ENCODE assay signal across 39 mouse cellular contexts in the genomic region with DNA sequence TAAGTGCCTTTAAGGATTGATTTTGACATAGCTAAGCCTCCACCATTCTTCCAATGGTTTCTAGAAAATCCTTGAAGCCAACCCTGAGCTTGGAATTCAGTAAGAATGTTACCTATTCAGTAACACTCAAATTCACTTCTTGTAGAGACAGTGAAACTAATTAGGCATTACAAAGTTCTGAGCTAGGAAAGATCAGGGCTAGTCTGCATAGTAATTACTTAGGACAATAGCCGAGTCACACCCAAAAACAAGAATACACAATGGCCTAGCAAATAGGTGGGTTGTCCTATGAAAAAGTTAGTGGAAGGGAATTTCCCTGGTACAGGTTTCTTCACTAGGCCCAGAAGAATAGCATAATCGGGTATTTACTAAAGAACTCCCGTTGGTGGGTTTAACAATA. TPM values are rescaled to one million over a fixed set of nuclear protein-coding genes. Genes with fewer than 3 reads are reported as not detected.
"Had no signal": no experiment of that assay in that cellular context is flagged by ENCODE, and none has a peak within 500 bp of the region (broad histone marks: within the 10 kb centered on the region; RNA-seq: fewer than 3 reads in every experiment).

No protein-coding gene starts in this region.

- H3K27me3 ChIP-seq: embryonic facial prominence, embryonic 12.5 days; embryonic facial prominence, embryonic 13.5 days; embryonic facial prominence, embryonic 15.5 days; forebrain, embryonic 12.5 days; forebrain, embryonic 13.5 days; forebrain, embryonic 15.5 days had no signal

- DNase-seq: cerebellum, adult 9-11 months; cerebellum, postnatal 10 days; cerebellum, postnatal 14 days; cerebellum, postnatal 25 days; cerebellum, postnatal 36 days; embryo, embryonic 11 days; forebrain, postnatal 0 days; gastrocnemius, adult 2 months; gastrocnemius, postnatal 10 days; gastrocnemius, postnatal 14 days; gastrocnemius, postnatal 25 days; gastrocnemius, postnatal 36 days; heart, adult 11 months; heart, adult 18-20 months; heart, adult 2 months had no signal

- H3K4me2 ChIP-seq: embryonic facial prominence, embryonic 12.5 days; embryonic facial prominence, embryonic 13.5 days; embryonic facial prominence, embryonic 15.5 days; forebrain, embryonic 12.5 days; forebrain, embryonic 13.5 days; forebrain, embryonic 15.5 days; heart, embryonic 11.5 days had no signal

- H3K4me3 ChIP-seq: embryonic facial prominence, embryonic 10.5 days; embryonic facial prominence, embryonic 12.5 days; embryonic facial prominence, embryonic 13.5 days; embryonic facial prominence, embryonic 15.5 days; erythroblast, embryonic 14.5 days; forebrain, embryonic 10.5 days; forebrain, embryonic 12.5 days; forebrain, embryonic 13.5 days; forebrain, embryonic 15.5 days; gastrocnemius, adult 2 months; heart, adult 2 months had no signal

- ATAC-seq: forebrain, embryonic 13.5 days; forebrain, embryonic 14.5 days; forebrain, embryonic 15.5 days; forebrain, embryonic 16.5 days; forebrain, postnatal 0 days had no signal

- H3K36me3 ChIP-seq: embryonic facial prominence, embryonic 10.5 days; embryonic facial prominence, embryonic 12.5 days; embryonic facial prominence, embryonic 13.5 days; embryonic facial prominence, embryonic 15.5 days; forebrain, embryonic 10.5 days; forebrain, embryonic 12.5 days; forebrain, embryonic 15.5 days had no signal

- H3K27ac ChIP-seq: embryonic facial prominence, embryonic 10.5 days; embryonic facial prominence, embryonic 12.5 days; embryonic facial prominence, embryonic 13.5 days; embryonic facial prominence, embryonic 15.5 days; forebrain, embryonic 10.5 days; forebrain, embryonic 12.5 days; forebrain, embryonic 13.5 days; forebrain, embryonic 15.5 days; gastrocnemius, adult 2 months; heart, adult 2 months had no signal

- H3K9me3 ChIP-seq: embryonic facial prominence, embryonic 10.5 days; embryonic facial prominence, embryonic 12.5 days; embryonic facial prominence, embryonic 13.5 days; embryonic facial prominence, embryonic 15.5 days; forebrain, embryonic 10.5 days; forebrain, embryonic 12.5 days; forebrain, embryonic 13.5 days; forebrain, embryonic 15.5 days had no signal

- H3K9ac ChIP-seq: embryonic facial prominence, embryonic 12.5 days; embryonic facial prominence, embryonic 13.5 days; embryonic facial prominence, embryonic 15.5 days; forebrain, embryonic 12.5 days; forebrain, embryonic 13.5 days; forebrain, embryonic 15.5 days; forebrain, postnatal 0 days had no signal

- H3K4me1 ChIP-seq: embryonic facial prominence, embryonic 10.5 days; embryonic facial prominence, embryonic 12.5 days; embryonic facial prominence, embryonic 13.5 days; embryonic facial prominence, embryonic 15.5 days; forebrain, embryonic 10.5 days; forebrain, embryonic 12.5 days; forebrain, embryonic 13.5 days; forebrain, embryonic 15.5 days had no signal

RNA-seq across cellular contexts. Expression of a gene that starts 3.8 kb away (rescaled TPM):
- total RNA-seq: common myeloid progenitor, adult 5-6 weeks; forebrain, postnatal 0 days; gastrocnemius, adult 18-20 months; gastrocnemius, adult 2 months; gastrocnemius, adult 8-10 months; gastrocnemius, postnatal 10 days; gastrocnemius, postnatal 14 days; gastrocnemius, postnatal 25 days; gastrocnemius, postnatal 36 days; gastrocnemius, postnatal 4 days; granulocyte monocyte progenitor cell, adult 5-6 weeks; heart, adult 18-20 months; heart, adult 2 months; heart, adult 8-10 months had no signal
- polyA plus RNA-seq: cortical plate, adult 2 months; embryonic facial prominence, embryonic 10.5 days; embryonic facial prominence, embryonic 11.5 days; embryonic facial prominence, embryonic 12.5 days; embryonic facial prominence, embryonic 13.5 days; embryonic facial prominence, embryonic 14.5 days; erythroblast, embryonic 14.5 days; forebrain, embryonic 10.5 days; forebrain, embryonic 11.5 days; forebrain, embryonic 12.5 days; forebrain, embryonic 13.5 days; forebrain, embryonic 14.5 days; forebrain, embryonic 15.5 days; forebrain, embryonic 16.5 days; forebrain, postnatal 0 days; gonadal fat pad, adult 2 months; heart, adult 2 months; heart, embryonic 11.5 days had no signal

RNA-seq across cellular contexts. Expression of a gene that starts 10.7 kb away (rescaled TPM):
- total RNA-seq: common myeloid progenitor, adult 5-6 weeks; forebrain, postnatal 0 days; gastrocnemius, adult 18-20 months; gastrocnemius, adult 2 months; gastrocnemius, adult 8-10 months; gastrocnemius, postnatal 10 days; gastrocnemius, postnatal 14 days; gastrocnemius, postnatal 25 days; gastrocnemius, postnatal 36 days; gastrocnemius, postnatal 4 days; granulocyte monocyte progenitor cell, adult 5-6 weeks; heart, adult 18-20 months; heart, adult 2 months; heart, adult 8-10 months had no signal
- polyA plus RNA-seq: cortical plate, adult 2 months; embryonic facial prominence, embryonic 10.5 days; embryonic facial prominence, embryonic 11.5 days; embryonic facial prominence, embryonic 12.5 days; forebrain, embryonic 10.5 days; forebrain, embryonic 11.5 days; forebrain, embryonic 12.5 days; forebrain, embryonic 13.5 days; forebrain, embryonic 14.5 days; forebrain, embryonic 15.5 days; forebrain, postnatal 0 days; frontal cortex, adult 2 months; gonadal fat pad, adult 2 months; heart, adult 2 months; heart, embryonic 11.5 days had no signal

RNA-seq across cellular contexts. Expression of a gene that starts 32.6 kb away (rescaled TPM):
- total RNA-seq: common myeloid progenitor, adult 5-6 weeks; forebrain, postnatal 0 days; gastrocnemius, adult 18-20 months; gastrocnemius, adult 2 months; gastrocnemius, adult 8-10 months; gastrocnemius, postnatal 10 days; gastrocnemius, postnatal 14 days; gastrocnemius, postnatal 25 days; gastrocnemius, postnatal 36 days; gastrocnemius, postnatal 4 days; granulocyte monocyte progenitor cell, adult 5-6 weeks; heart, adult 18-20 months; heart, adult 2 months; heart, adult 8-10 months had no signal
- polyA plus RNA-seq: cortical plate, adult 2 months; embryonic facial prominence, embryonic 10.5 days; embryonic facial prominence, embryonic 11.5 days; embryonic facial prominence, embryonic 12.5 days; embryonic facial prominence, embryonic 13.5 days; embryonic facial prominence, embryonic 14.5 days; embryonic facial prominence, embryonic 15.5 days; erythroblast, embryonic 14.5 days; forebrain, embryonic 10.5 days; forebrain, embryonic 11.5 days; forebrain, embryonic 12.5 days; forebrain, embryonic 13.5 days; forebrain, embryonic 14.5 days; forebrain, embryonic 15.5 days; forebrain, embryonic 16.5 days; forebrain, postnatal 0 days; frontal cortex, adult 2 months; gonadal fat pad, adult 2 months; heart, adult 2 months; heart, embryonic 11.5 days had no signal

RNA-seq across cellular contexts. Expression of a gene that starts 40.8 kb away (rescaled TPM):
- total RNA-seq: common myeloid progenitor, adult 5-6 weeks; forebrain, postnatal 0 days; gastrocnemius, adult 18-20 months; gastrocnemius, adult 2 months; gastrocnemius, adult 8-10 months; gastrocnemius, postnatal 10 days; gastrocnemius, postnatal 14 days; gastrocnemius, postnatal 25 days; gastrocnemius, postnatal 36 days; gastrocnemius, postnatal 4 days; granulocyte monocyte progenitor cell, adult 5-6 weeks; heart, adult 18-20 months; heart, adult 2 months; heart, adult 8-10 months had no signal
- polyA plus RNA-seq: cortical plate, adult 2 months; embryonic facial prominence, embryonic 10.5 days; embryonic facial prominence, embryonic 11.5 days; embryonic facial prominence, embryonic 12.5 days; embryonic facial prominence, embryonic 13.5 days; embryonic facial prominence, embryonic 14.5 days; embryonic facial prominence, embryonic 15.5 days; erythroblast, embryonic 14.5 days; forebrain, embryonic 10.5 days; forebrain, embryonic 11.5 days; forebrain, embryonic 12.5 days; forebrain, embryonic 13.5 days; forebrain, embryonic 14.5 days; forebrain, embryonic 15.5 days; forebrain, embryonic 16.5 days; forebrain, postnatal 0 days; frontal cortex, adult 2 months; gonadal fat pad, adult 2 months; heart, adult 2 months; heart, embryonic 11.5 days had no signal

RNA-seq across cellular contexts. Expression of a gene that starts 50.7 kb away (rescaled TPM):
- total RNA-seq: common myeloid progenitor, adult 5-6 weeks; forebrain, postnatal 0 days; gastrocnemius, adult 18-20 months; gastrocnemius, adult 2 months; gastrocnemius, adult 8-10 months; gastrocnemius, postnatal 10 days; gastrocnemius, postnatal 14 days; gastrocnemius, postnatal 25 days; gastrocnemius, postnatal 36 days; gastrocnemius, postnatal 4 days; granulocyte monocyte progenitor cell, adult 5-6 weeks; heart, adult 18-20 months; heart, adult 2 months; heart, adult 8-10 months had no signal
- polyA plus RNA-seq: cortical plate, adult 2 months; embryonic facial prominence, embryonic 10.5 days; embryonic facial prominence, embryonic 11.5 days; embryonic facial prominence, embryonic 12.5 days; embryonic facial prominence, embryonic 13.5 days; embryonic facial prominence, embryonic 14.5 days; erythroblast, embryonic 14.5 days; forebrain, embryonic 10.5 days; forebrain, embryonic 11.5 days; forebrain, embryonic 12.5 days; forebrain, embryonic 13.5 days; forebrain, embryonic 14.5 days; forebrain, embryonic 15.5 days; forebrain, embryonic 16.5 days; forebrain, postnatal 0 days; frontal cortex, adult 2 months; gonadal fat pad, adult 2 months; heart, adult 2 months; heart, embryonic 11.5 days had no signal
